Mouse (Mus musculus) telencephalon, adult 2 months (tissue): ENCODE measurements around the gene Tmeff1.
A peak's percentile ranks its signal among the peaks of the same experiment; 100 is the strongest.

Experiments
- DNase-seq: peaks from one replicate; pipeline ENCODE4 v3.0.0-alpha.2; 2011; ENCODE audit warnings: low read depth, low spot score

The Tmeff1 gene

DNA sequence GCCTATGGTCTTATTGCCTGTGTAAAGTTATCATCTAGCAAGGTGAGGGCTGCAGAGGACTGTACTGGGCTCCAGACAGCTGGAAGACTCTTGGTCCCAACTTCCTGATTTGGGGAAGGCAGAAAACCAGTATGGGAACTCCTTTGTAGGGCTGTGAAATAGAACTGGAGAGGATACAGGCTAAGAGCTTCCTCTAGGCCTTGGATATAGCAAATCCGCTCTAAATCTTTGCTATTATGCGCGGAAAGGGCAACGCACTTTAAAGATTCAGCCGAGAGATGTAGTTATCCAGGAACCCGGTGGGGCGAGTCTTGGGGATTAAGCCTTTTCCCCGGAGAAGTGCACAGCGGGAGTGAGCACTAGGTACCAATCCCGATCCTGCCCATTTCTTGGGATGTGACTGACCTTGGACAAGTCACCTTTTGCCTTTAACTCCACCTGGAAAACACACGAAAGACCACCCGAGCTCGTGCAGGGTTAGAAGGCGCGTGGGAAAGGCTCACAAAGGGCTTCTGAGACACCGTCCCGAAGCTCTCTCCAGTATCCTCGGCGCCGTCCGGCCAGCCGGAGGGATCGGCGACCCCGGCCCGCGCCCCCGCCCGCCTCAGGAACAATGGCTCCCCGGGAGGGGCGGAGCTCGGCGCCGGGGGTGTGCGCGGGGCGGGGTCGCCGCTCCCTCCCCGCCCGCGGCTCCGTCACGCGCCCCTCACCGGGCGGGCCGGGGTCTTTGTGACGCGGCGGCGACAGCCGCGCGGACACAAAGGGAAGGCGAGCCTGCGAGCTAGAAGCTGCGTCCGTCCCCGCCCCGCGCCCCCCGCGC lies at the start of gene Tmeff1:
Gene Tmeff1, plus strand, starts transcription at position 754 of the 820 bp plus-strand sequence.
- DNase-seq: no peak

DNA sequence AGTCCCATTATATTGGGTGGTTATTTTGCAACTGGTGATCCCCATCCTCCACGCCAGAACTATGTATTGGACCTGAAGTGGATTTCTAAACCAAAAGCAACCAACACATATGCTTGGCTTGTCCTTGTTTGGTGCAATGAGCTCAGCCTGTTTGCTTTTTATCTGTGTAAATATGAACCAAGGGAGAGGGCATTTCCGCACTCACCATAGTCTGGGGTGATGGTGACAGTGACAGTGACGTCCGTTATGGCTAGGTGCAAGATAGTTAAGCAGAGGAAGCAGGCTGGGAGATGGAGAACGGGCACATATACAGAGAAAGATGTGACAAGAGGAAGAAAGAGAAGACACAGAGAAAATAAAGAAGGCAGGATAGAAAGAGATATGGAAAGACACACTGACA lies 48.7 kb upstream of the Tmeff1 start:
- no peak for DNase-seq

DNA sequence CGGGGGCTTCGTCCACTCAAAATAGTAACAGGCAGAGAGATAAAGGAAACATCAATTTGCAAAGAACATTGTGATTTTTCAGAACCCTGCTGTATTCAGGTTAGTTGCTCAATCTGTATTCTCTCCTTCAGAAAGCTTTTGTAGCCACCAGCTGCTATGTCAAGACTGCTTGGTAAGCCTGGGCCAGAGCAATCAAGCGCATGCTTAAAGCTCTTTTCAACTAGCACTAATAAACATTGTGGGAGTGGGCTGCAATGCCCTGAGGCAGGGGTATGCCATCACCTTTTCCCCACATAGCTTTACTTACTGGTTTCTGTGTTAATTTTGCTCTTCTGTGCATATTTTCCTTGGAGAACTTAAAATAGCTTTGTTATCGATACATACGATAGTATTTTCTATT lies 48.0 kb upstream of the Tmeff1 start:
- DNase-seq: no peak

DNA sequence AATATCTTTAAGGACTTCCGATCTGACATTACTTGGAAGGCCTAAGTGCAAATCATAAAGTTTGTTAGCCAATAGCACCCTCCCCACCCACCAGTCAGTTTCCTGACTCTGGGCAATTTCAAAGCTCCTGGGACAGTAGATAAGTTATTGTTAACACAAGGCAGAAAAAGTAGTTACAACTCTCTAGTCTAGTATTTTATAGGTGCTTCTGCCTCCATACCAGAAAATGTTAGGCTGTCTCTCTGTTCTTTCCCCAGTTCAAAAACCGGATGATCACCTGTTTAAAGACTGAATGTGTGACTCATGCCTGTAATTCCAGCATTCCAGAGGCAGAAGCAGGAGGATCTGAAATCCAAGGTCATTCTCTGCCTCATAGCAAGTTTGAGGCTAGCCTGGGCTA lies 46.4 kb upstream of the Tmeff1 start:
- DNase-seq: no peak

DNA sequence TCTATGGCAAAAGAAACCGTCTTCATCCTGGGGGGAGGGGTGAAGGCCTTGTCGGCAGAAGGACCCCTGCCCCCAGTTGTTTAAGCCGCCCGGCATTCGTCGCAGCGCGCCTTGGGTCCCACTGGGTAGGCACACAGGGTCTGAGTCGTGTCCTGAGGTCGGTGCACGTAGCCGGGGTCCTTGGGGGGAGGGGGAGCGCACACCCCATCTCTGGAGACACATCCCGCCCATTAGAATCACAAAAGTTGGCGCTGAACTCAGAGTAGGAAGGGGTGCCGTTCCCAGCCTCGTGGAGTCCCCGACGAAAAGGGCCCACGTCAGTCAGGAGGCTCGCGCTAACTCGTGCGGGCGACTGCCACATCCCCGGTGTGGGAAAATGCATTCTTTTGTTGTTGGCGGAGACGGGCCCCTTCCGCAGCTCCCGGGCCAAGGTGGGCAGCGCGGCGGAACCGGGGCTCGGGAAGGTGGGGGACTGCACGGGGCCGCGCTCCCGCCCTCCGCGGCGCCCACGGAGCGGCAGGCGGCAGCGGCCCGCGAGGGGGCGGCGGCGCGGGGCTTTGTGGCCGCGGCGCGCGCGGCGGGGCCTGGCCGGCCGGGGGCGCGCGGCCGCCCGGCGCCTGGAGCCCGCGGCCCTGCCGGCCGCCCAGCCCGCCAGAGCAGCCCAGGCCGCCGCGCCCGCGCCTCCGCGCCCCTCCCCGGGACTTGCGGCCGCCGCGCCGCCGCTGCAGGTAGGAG lies 45.0 kb upstream of the Tmeff1 start, which contains the start of gene Msantd3:
Gene Msantd3, plus strand, starts transcription at position 95 of the 735 bp plus-strand sequence.
- DNase-seq: no peak

GRCm38 (mm10) chr4:48540576-48541111 lies 44.3 kb upstream of the Tmeff1 start:
- peak; percentile 47 for DNase-seq

DNA sequence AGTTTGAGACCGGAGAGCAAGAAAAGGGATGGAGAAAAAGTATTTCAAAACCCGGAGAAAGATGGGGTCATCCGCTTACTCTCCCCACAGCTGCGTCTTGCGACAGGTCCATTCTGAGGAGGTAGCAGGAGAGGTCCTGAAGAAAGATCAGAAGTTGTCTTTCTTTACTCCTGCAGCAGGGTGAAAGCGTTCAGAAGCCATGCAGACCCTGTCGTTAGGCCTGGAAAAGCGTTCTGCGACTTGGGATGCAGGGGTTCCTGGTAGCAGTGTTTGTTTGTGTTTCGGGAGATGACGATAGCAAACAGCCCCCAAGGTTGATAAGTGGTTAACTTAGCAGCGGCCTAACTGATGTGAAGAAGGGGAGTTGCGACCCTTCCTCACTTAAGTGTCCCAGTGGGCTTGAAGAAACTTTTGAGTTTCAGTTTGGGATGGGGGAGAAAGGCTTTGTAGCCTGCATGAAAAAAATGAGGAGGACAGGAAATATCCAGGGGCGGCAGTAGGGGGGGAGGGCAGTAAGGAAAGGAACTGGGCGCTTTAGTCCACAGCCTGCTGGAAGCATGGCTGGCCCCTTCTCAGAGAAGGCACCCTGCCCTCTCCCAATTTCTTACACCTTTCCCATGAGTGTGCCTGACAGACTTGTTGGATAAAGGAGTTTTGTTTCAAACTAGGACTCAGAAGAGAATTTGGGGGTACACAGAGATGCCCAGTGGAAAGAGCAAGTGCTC lies 43.3 kb upstream of the Tmeff1 start:
- DNase-seq: no peak

DNA sequence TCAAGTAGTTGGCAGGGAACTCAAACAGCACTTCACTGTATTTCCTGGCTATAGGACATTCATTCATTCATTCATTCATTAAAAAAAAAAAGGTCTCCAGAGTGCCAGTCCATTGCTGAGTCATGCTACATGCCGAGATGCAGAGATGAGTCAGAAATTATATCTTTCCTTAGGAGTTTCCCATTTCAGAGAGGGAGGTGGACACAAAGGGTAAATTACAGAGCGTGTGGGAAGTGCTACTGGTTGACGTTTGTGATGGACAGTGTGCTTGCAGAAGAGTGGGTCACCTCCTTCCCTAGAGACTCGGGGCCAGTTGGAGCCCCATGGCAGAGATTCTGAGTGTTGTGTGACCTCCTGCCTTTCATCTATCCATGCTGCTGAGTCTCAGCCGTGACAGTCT lies 42.6 kb upstream of the Tmeff1 start:
- DNase-seq: no peak

DNA sequence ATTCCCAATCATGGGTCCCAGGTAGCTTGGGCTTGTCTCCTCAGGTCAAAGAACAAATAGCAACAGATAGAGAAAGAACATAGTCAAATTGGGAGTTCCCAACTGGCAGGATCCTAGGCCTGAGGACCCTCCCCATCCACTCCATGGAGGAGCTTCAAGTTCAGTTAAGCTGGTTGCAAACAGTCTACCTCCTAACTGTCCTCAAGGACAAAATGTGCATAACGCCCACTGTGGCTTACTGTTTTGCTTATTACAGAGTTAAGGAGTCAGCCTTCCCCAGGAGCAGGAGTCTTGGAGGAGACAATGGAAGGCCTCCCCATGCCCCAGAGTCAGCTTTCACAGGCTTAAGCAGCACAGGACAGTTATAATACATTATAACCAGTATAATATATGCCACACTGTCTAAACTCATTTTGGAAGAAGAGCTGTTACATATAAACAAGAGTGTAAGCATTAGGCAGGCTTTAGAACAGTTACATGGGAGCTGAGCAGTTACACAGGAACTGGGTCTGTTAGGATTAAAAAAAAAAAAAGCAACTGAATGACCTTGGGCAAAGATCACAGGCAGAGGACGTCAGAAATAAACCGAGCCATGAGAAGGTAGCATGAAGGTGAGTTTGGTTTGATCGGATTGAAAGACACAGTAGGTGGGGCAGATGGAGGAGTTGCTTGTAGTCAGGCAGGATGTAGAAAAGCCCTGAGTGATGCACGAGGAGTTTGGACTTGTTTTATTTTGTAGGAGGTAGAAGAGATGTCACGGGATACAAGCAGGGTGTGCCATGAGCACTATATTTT lies 41.7 kb upstream of the Tmeff1 start:
- DNase-seq: no peak

- no peak for DNase-seq
Measured at GRCm38 (mm10) chr4:48544141-48544540, 40.8 kb upstream of the Tmeff1 start.

DNA sequence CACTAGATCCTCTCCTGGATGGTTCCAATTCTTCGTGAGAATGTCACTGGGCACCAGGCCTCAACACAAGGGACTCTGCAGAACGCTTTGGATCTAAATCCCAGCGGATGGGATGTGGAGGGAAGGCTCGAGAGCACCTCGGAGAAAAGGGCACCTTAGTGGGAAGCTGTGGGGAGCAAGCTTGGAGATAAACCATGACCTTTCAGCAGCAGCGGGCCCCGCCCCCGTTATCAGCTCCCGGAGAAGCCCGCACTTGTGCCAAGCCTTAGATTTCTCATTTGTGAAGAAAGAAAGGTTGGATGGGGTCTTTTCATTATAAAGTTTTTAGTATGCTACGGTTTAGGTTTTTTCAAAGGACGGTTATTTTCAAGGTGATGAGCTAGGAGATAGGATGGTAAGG lies 39.0 kb upstream of the Tmeff1 start:
- no peak for DNase-seq

GRCm38 (mm10) chr4:48546568-48547496 lies 38.1 kb upstream of the Tmeff1 start:
- DNase-seq: no peak

DNA sequence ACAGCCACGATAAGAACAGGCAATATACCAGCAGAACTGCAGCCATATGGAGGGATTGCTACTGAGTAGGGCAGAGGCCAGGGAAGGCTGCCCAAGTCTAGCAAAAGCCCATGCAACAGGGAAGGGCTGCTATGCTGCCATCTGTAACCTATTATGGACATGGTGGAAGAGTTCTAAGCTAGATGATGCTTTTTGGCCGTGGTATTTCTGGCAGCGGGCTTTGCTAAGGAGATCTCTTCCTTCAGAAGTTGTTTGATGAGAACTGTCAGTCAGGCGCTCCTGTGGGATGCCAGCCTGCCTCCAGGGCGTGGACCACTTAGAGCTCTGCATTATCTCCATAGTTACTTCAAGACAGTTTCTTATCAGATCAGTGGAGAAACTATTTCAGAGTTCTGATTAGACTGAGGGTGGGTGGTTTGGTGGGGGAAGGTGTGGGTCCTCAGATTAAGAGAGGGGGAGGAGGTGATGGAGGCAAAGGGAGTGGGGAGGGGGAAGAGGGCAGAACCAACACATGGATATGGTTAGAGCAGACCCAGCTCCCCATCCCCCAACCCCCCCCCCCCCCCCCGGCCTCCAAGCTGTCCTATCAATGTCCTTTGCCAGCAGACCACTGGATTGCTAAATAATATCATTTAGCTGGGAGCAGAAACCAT lies 36.5 kb upstream of the Tmeff1 start:
- DNase-seq: no peak

DNA sequence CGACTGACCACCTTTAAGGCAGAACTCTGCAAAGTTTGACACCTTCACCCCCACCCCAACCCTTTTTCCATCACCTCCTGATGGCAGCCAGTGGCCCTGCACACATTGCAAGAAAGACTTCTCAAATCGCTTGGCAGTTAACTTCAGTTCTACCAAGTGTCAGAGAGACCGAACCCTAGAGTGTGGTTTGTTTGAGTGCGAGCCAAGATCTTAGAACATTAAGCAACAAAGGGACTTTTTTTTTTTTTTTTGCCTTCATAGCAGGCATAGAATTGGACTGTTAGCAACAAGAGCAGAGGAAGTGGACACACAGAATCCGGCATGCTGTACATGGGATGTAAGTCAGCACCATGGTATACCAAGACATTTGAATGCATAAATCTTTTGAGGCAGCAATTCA lies 35.3 kb upstream of the Tmeff1 start:
- no peak for DNase-seq

DNA sequence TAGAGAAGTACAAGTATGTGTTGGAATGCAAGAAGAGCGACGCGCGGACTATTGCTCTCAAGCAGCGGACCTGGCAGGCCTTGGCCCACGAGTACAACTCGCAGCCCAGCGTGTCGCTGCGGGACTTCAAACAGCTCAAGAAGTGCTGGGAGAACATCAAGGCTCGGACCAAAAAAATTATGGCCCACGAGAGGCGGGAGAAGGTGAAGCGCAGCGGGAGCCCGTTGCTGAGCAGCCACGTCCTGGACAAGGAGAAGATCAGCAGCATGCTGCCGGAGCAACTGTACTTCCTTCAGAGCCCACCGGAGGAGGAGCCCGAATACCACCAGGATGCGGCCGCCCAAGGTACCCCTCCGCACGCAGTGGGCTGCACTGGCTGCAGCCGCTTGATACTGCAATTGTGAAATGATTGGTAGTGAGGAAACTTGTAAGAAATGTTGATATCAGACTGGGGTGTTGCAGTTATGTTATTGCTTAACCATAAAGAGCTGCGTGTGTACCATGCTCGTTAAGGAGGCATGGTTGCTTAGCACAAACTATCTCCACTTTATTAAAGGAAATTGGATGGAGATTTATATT lies 32.4 kb upstream of the Tmeff1 start:
- DNase-seq: no peak

- DNase-seq: no peak
Measured at GRCm38 (mm10) chr4:48554132-48554531, 30.8 kb upstream of the Tmeff1 start.

DNA sequence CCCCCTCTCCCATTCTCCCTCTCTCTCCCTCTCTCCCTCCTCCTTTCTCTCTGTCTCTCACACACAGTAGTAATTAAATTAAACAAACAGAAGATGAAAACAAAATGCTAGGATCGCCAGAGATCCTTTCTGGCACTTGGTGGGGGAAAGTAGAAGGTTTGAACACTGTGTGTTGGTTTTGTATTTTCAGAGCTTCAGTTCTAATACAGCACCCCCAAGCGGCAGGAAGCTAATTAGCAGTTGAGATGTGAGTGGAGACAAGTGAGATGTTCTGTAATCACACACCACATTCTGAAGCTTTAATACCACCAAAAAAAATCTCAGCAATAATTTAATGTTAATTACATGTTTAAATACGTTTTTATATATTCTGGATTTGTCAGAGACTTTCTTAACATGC lies 29.2 kb upstream of the Tmeff1 start:
- no peak for DNase-seq

DNA sequence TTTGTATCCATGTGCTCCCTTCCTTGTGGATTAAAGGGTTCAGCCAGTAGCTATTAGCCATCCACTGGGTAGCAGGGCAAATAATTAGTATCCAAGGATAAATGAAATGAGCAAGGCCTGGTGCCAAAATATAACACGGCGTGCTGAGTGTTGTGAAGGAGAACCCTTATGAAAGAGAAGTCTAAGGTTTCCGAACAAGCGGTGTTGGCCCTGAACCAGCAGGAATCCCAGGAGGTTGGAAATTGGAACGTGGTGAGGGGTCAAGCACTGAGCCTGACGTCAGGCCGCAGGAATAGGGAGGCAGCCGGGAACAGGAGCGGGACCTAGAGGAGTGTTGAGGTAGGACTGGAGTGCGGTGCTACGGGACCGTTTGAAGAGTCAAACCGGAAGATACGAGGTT lies 25.3 kb upstream of the Tmeff1 start:
- DNase-seq: no peak

DNA sequence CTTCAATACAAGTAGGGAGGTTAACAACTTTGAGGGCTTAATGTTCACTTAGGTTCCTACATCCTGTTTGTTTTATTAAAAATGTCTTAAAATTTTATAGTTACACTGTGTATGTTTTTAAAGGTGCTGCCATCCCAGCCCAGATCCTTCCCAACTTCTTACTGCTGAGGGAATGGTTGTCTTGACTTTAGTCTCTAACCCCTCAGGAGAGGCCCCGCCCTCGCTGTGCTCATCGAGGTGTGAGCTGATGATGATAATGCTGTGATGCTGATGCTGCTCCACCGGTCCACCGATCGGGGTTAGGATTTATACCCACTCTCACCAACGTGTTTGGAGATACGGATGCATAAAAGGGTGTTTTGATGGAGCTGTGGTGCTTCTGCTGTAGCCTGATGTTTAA lies 23.1 kb upstream of the Tmeff1 start:
- DNase-seq: no peak
